In genomic region chr3:65927101-65927501, GRCm38 (mm10) we compare ENCODE assay signal across 11 mouse cellular contexts. TPM values are rescaled to one million over a fixed set of nuclear protein-coding genes. Genes with fewer than 3 reads are reported as not detected.
DNase-seq lines count a peak whose midpoint lies in the region; ATAC-seq and TF ChIP-seq lines count a peak whose summit lies in the region.
"Had no signal": no experiment of that assay in that cellular context is flagged by ENCODE, and none has a peak within 500 bp of the region (broad histone marks: within the 10 kb centered on the region; RNA-seq: fewer than 3 reads in every experiment).

No protein-coding gene starts in this region.

- TF ChIP-seq CTCF in bone marrow macrophage, adult 2 months (IDR thresholded peaks at IDR 0.05; ENCODE audit: low read depth, low read length), result no peak

- H3K4me1 ChIP-seq in kidney, embryonic 16.5 days (ENCODE audit: insufficient read depth, low read length), result peaks cover 22% of the 10 kb centered on the region
- H3K4me1 ChIP-seq in bone marrow macrophage, adult 2 months (ENCODE audit: control insufficient read depth, insufficient read depth, low read length), result peaks cover 46% of the 10 kb centered on the region

- TF ChIP-seq POLR2A in bone marrow macrophage, adult 2 months (IDR thresholded peaks at IDR 0.05; ENCODE audit: borderline replicate concordance, low read depth, low read length), result no peak

- peak; percentile 89 for DNase-seq in heart, adult 11 months
- no peak for DNase-seq in heart, postnatal 25 days (ENCODE audit: low spot score)
- no peak for DNase-seq in kidney, adult 18-20 months
- no peak for DNase-seq in yolk sac, embryonic 10.5 days (ENCODE audit: low spot score)
- DNase-seq: layer of hippocampus, adult 9-11 months had no signal

- H3K27me3 ChIP-seq in kidney, embryonic 16.5 days (ENCODE audit: insufficient read depth, low read length), result no peaks in the 10 kb centered on the region
- H3K27me3 ChIP-seq: intestine, embryonic 15.5 days; neural tube, embryonic 13.5 days had no signal

- H3K79me2 ChIP-seq in macrophage (ENCODE audit: inconsistent target), result peaks cover 10% of the 10 kb centered on the region; the same call in 1 of the 2 replicates

- H3K9me3 ChIP-seq in kidney, embryonic 16.5 days (ENCODE audit: low read length), result no peaks in the 10 kb centered on the region
- H3K9me3 ChIP-seq: intestine, embryonic 15.5 days; midbrain, embryonic 13.5 days; neural tube, embryonic 13.5 days had no signal

- no peak overlapping the region for H3K4me2 ChIP-seq in kidney, embryonic 16.5 days (replicated peaks; ENCODE audit: low read depth, low read length)
- H3K4me2 ChIP-seq: intestine, embryonic 15.5 days; midbrain, embryonic 13.5 days; neural tube, embryonic 13.5 days had no signal

- H3K4me3 ChIP-seq in kidney, embryonic 16.5 days (ENCODE audit: low read length), result no peak overlapping the region
- peak overlapping the region; percentile 19; the same call in 1 of the 2 replicates for H3K4me3 ChIP-seq in bone marrow macrophage, adult 2 months (ENCODE audit: insufficient read depth, low read length)
- peak overlapping the region; percentile 18; the same call in 1 of the 2 replicates for H3K4me3 ChIP-seq in macrophage (ENCODE audit: inconsistent target)
- H3K4me3 ChIP-seq: intestine, embryonic 15.5 days; midbrain, embryonic 13.5 days; neural tube, embryonic 13.5 days had no signal

- intact Hi-C loops in heart, postnatal 25 days (cut with DNase I), result loop anchor here (5.0 kb wide), 2 partner anchors 260 to 545 kb away; partner anchors contain the start of gene Lekr1

- ATAC-seq in kidney, embryonic 16.5 days (ENCODE audit: low FRiP score, low TSS enrichment), result no peak
- ATAC-seq: intestine, embryonic 15.5 days; midbrain, embryonic 13.5 days had no signal

- 71% methylated on average over 4 of the region's 4 CpGs for WGBS in kidney, embryonic 16.5 days
- 83% methylated on average over 4 of the region's 4 CpGs for WGBS in macrophage (ENCODE audit: missing documents)

- H3K9ac ChIP-seq in kidney, embryonic 16.5 days (replicated peaks; ENCODE audit: low read length), result no peak overlapping the region
- H3K9ac ChIP-seq: intestine, embryonic 15.5 days; midbrain, embryonic 13.5 days; neural tube, embryonic 13.5 days had no signal

- no peaks in the 10 kb centered on the region for H3K36me3 ChIP-seq in kidney, embryonic 16.5 days (ENCODE audit: insufficient read depth, low read length)
- no peaks in the 10 kb centered on the region for H3K36me3 ChIP-seq in macrophage (ENCODE audit: inconsistent target)
- H3K36me3 ChIP-seq: intestine, embryonic 15.5 days; midbrain, embryonic 13.5 days; neural tube, embryonic 13.5 days had no signal

- H3K27ac ChIP-seq in kidney, embryonic 16.5 days (ENCODE audit: low read length), result peak overlapping the region; percentile 16; the same call in 1 of the 2 replicates
- H3K27ac ChIP-seq in bone marrow macrophage, adult 2 months (ENCODE audit: insufficient read depth, low read depth, low read length), result peak overlapping the region; percentile 55
- H3K27ac ChIP-seq in macrophage, result peak overlapping the region; percentile 85
- H3K27ac ChIP-seq: intestine, embryonic 15.5 days; midbrain, embryonic 13.5 days; neural tube, embryonic 13.5 days had no signal

RNA-seq across cellular contexts. Expression of gene Ccnl1, which starts 30.9 kb away (rescaled TPM):
- 10 to 100 TPM; 19.0 to 23.4 TPM for total RNA-seq in heart, postnatal 25 days (2021)
- 103 and 104 TPM in 2 replicates for polyA plus RNA-seq in kidney, embryonic 16.5 days (2015; fragmentation: Nextera tagmentation; extraction: Ambion mirVana)
- 226 and 264 TPM in 2 replicates for polyA plus RNA-seq in bone marrow macrophage, adult 2 months (2012; ENCODE audit: insufficient read depth, insufficient read length, missing spikeins)
- total RNA-seq in macrophage (2018; cell fraction: chromatin; rRNA removed), result 1,000 to 10,000 TPM in 21 of 26 experiments, 100 to 1,000 TPM in 5; 862 to 4,016 (median 1,637) TPM
- 100 to 1,000 TPM in 3 of 26 experiments, 10 to 100 TPM in 23; 25.5 to 128 (median 65.5) TPM for total RNA-seq in macrophage (2018; cell fraction: cytosol; rRNA removed)
- 1,000 to 10,000 TPM in 12 of 26 experiments, 100 to 1,000 TPM in 14; 362 to 2,858 (median 990) TPM for total RNA-seq in macrophage (2018; cell fraction: nucleus; rRNA removed)
- 45.8 to 98.1 TPM (median 64.9 TPM) in 3 replicates for polyA plus RNA-seq in macrophage (2018)

Comparison
In these comparisons a context has a peak if more than half of its experiments do, and no peak if none do; other contexts are left out.
1. H3K27ac ChIP-seq: peak in every context shown above with its lines; median percentile 85 in macrophage; 55 in bone marrow macrophage, adult 2 months; 16 in kidney, embryonic 16.5 days.